Mouse (Mus musculus): ENCODE results near the gene Shisa5. TPM values are rescaled to one million over a fixed set of nuclear protein-coding genes. Genes with fewer than 3 reads are reported as not detected.

Gene Shisa5
- polyA plus RNA-seq, 1 experiment from 2014 or later: 34.7 TPM

- ATAC-seq (ENCODE audit: insufficient read depth, low FRiP score, low TSS enrichment): no peak
- no peak overlapping the region for H3K4me3 ChIP-seq (ENCODE audit: low read depth, low read length)
- WGBS: 28% methylated on average over 5 of the region's 5 CpGs
- no peaks in the 10 kb centered on the region for H3K9me3 ChIP-seq (ENCODE audit: control insufficient read depth, low read length)
- peaks cover 2% of the 10 kb centered on the region; the same call in 1 of the 2 replicates for H3K36me3 ChIP-seq (ENCODE audit: control insufficient read depth, insufficient read depth, low read length)
- H3K9ac ChIP-seq (ENCODE audit: low read length): 0 out of 2 replicates have a peak overlapping the region, but pooled peaks have one; percentile 14
- no peak overlapping the region for H3K27ac ChIP-seq (ENCODE audit: low read depth, low read length)
- no peak overlapping the region for H3K4me2 ChIP-seq (ENCODE audit: low read depth)
- H3K27me3 ChIP-seq (ENCODE audit: control insufficient read depth, insufficient read depth, low read length): no peaks in the 10 kb centered on the region
- peak; percentile 18 for DNase-seq (ENCODE audit: low spot score)
- H3K4me1 ChIP-seq (ENCODE audit: control insufficient read depth, insufficient read depth, low read length): peaks cover 2% of the 10 kb centered on the region; the same call in 1 of the 2 replicates
Observed at GRCm38 (mm10) chr9:109087987-109088386, 49.6 kb downstream of the Shisa5 start.

- Histone ChIP-seq H3K9ac (ENCODE audit: low read length) (no peak overlapping the region), H3K36me3 (ENCODE audit: control insufficient read depth, insufficient read depth, low read length) (peaks cover 2% of the 10 kb centered on the region; the same call in 1 of the 2 replicates), H3K27ac (ENCODE audit: low read depth, low read length) (no peak overlapping the region), H3K27me3 (ENCODE audit: control insufficient read depth, insufficient read depth, low read length) (no peaks in the 10 kb centered on the region), H3K4me3 (ENCODE audit: low read depth, low read length) (no peak overlapping the region), H3K4me1 (ENCODE audit: control insufficient read depth, insufficient read depth, low read length) (peaks cover 10% of the 10 kb centered on the region), H3K4me2 (ENCODE audit: low read depth) (no peak overlapping the region), H3K9me3 (ENCODE audit: control insufficient read depth, low read length) (no peaks in the 10 kb centered on the region)
- DNase-seq (ENCODE audit: low spot score) (no peak), ATAC-seq (ENCODE audit: insufficient read depth, low FRiP score, low TSS enrichment) (no peak)
- 83% methylated on average over 15 of the region's 15 CpGs for WGBS
Observed at GRCm38 (mm10) chr9:109090446-109090845, 52.1 kb downstream of the Shisa5 start.

GRCm38 (mm10) chr9:109091802-109092201, 53.4 kb downstream of the Shisa5 start:
- Histone ChIP-seq H3K27ac (ENCODE audit: low read depth, low read length) (no peak overlapping the region), H3K27me3 (ENCODE audit: control insufficient read depth, insufficient read depth, low read length) (no peaks in the 10 kb centered on the region), H3K4me1 (ENCODE audit: control insufficient read depth, insufficient read depth, low read length) (peaks cover 12% of the 10 kb centered on the region), H3K9me3 (ENCODE audit: control insufficient read depth, low read length) (no peaks in the 10 kb centered on the region), H3K9ac (ENCODE audit: low read length) (no peak overlapping the region), H3K36me3 (ENCODE audit: control insufficient read depth, insufficient read depth, low read length) (peaks cover 2% of the 10 kb centered on the region; the same call in 1 of the 2 replicates), H3K4me2 (ENCODE audit: low read depth) (no peak overlapping the region), H3K4me3 (ENCODE audit: low read depth, low read length) (no peak overlapping the region)
- 94% methylated on average over 8 of the region's 8 CpGs for WGBS
- ATAC-seq (ENCODE audit: insufficient read depth, low FRiP score, low TSS enrichment) (no peak), DNase-seq (ENCODE audit: low spot score) (no peak)

- WGBS: 41% methylated on average over 6 of the region's 6 CpGs
- peaks cover 2% of the 10 kb centered on the region; the same call in 1 of the 2 replicates for H3K36me3 ChIP-seq (ENCODE audit: control insufficient read depth, insufficient read depth, low read length)
- ATAC-seq (ENCODE audit: insufficient read depth, low FRiP score, low TSS enrichment): no peak
Observed at GRCm38 (mm10) chr9:109092799-109093198, 54.4 kb downstream of the Shisa5 start.

GRCm38 (mm10) chr9:109093786-109094552, 55.6 kb downstream of the Shisa5 start:
- no peaks in the 10 kb centered on the region for H3K27me3 ChIP-seq (ENCODE audit: control insufficient read depth, insufficient read depth, low read length)
- H3K36me3 ChIP-seq (ENCODE audit: control insufficient read depth, insufficient read depth, low read length): peaks cover 2% of the 10 kb centered on the region; the same call in 1 of the 2 replicates
- peak overlapping the region; percentile 92 for H3K4me2 ChIP-seq (ENCODE audit: low read depth)
- peak overlapping the region; percentile 96 for H3K9ac ChIP-seq (ENCODE audit: low read length)
- peak overlapping the region; percentile 100 for H3K27ac ChIP-seq (ENCODE audit: low read depth, low read length)
- H3K9me3 ChIP-seq (ENCODE audit: control insufficient read depth, low read length): no peaks in the 10 kb centered on the region
- DNase-seq (ENCODE audit: low spot score) (no peak), ATAC-seq (ENCODE audit: insufficient read depth, low FRiP score, low TSS enrichment) (no peak)
- H3K4me1 ChIP-seq (ENCODE audit: control insufficient read depth, insufficient read depth, low read length): peaks cover 30% of the 10 kb centered on the region
- WGBS: 18% methylated on average over 11 of the region's 11 CpGs
- peak overlapping the region; percentile 71; the same call in 1 of the 2 replicates for H3K4me3 ChIP-seq (ENCODE audit: low read depth, low read length)

More at GRCm38 (mm10) chr9:109092799-109093198, 54.4 kb downstream of the Shisa5 start:
- H3K9ac ChIP-seq (ENCODE audit: low read length): no peak overlapping the region
- H3K27ac ChIP-seq (ENCODE audit: low read depth, low read length): no peak overlapping the region
- no peak overlapping the region for H3K4me3 ChIP-seq (ENCODE audit: low read depth, low read length)
- no peak overlapping the region for H3K4me2 ChIP-seq (ENCODE audit: low read depth)
- peaks cover 22% of the 10 kb centered on the region for H3K4me1 ChIP-seq (ENCODE audit: control insufficient read depth, insufficient read depth, low read length)
- H3K27me3 ChIP-seq (ENCODE audit: control insufficient read depth, insufficient read depth, low read length): no peaks in the 10 kb centered on the region
- no peaks in the 10 kb centered on the region for H3K9me3 ChIP-seq (ENCODE audit: control insufficient read depth, low read length)
- no peak for DNase-seq (ENCODE audit: low spot score)

- Histone ChIP-seq H3K4me1 (ENCODE audit: control insufficient read depth, insufficient read depth, low read length) (peaks cover 34% of the 10 kb centered on the region), H3K4me3 (ENCODE audit: low read depth, low read length) (peak overlapping the region; percentile 71), H3K9ac (ENCODE audit: low read length) (peak overlapping the region; percentile 96), H3K4me2 (ENCODE audit: low read depth) (peak overlapping the region; percentile 92), H3K27me3 (ENCODE audit: control insufficient read depth, insufficient read depth, low read length) (no peaks in the 10 kb centered on the region), H3K36me3 (ENCODE audit: control insufficient read depth, insufficient read depth, low read length) (peaks cover 2% of the 10 kb centered on the region; the same call in 1 of the 2 replicates), H3K9me3 (ENCODE audit: control insufficient read depth, low read length) (no peaks in the 10 kb centered on the region), H3K27ac (ENCODE audit: low read depth, low read length) (peak overlapping the region; percentile 100)
- no peak for ATAC-seq (ENCODE audit: insufficient read depth, low FRiP score, low TSS enrichment)
- under 1% methylated on average over 21 of the region's 21 CpGs for WGBS
- peak; percentile 53 for DNase-seq (ENCODE audit: low spot score)
Observed at GRCm38 (mm10) chr9:109094553-109095136, 56.3 kb downstream of the Shisa5 start.

GRCm38 (mm10) chr9:109095137-109095982, 57.0 kb downstream of the Shisa5 start, which contains the start of gene Plxnb1:
Plxnb1 (plus strand) TSS chr9:109095389.
- peak; percentile 77 for ATAC-seq (ENCODE audit: insufficient read depth, low FRiP score, low TSS enrichment)
- peaks cover 5% of the 10 kb centered on the region for H3K36me3 ChIP-seq (ENCODE audit: control insufficient read depth, insufficient read depth, low read length)

GRCm38 (mm10) chr9:109096251-109096661, 57.9 kb downstream of the Shisa5 start:
- Histone ChIP-seq H3K4me1 (ENCODE audit: control insufficient read depth, insufficient read depth, low read length) (peaks cover 34% of the 10 kb centered on the region), H3K27me3 (ENCODE audit: control insufficient read depth, insufficient read depth, low read length) (no peaks in the 10 kb centered on the region), H3K9me3 (ENCODE audit: control insufficient read depth, low read length) (no peaks in the 10 kb centered on the region), H3K4me3 (ENCODE audit: low read depth, low read length) (peak overlapping the region; percentile 71), H3K4me2 (ENCODE audit: low read depth) (peak overlapping the region; percentile 92), H3K27ac (ENCODE audit: low read depth, low read length) (peak overlapping the region; percentile 100), H3K36me3 (ENCODE audit: control insufficient read depth, insufficient read depth, low read length) (peaks cover 5% of the 10 kb centered on the region), H3K9ac (ENCODE audit: low read length) (peak overlapping the region; percentile 96)
- peak; percentile 48 for DNase-seq (ENCODE audit: low spot score)
- ATAC-seq (ENCODE audit: insufficient read depth, low FRiP score, low TSS enrichment): no peak
- WGBS: 12% methylated on average over 9 of the region's 9 CpGs

More at GRCm38 (mm10) chr9:109095137-109095982, 57.0 kb downstream of the Shisa5 start, which contains the start of gene Plxnb1:
- peak within 1 kb of the TSS; percentile 92 for H3K4me2 ChIP-seq (ENCODE audit: low read depth)
- peak within 1 kb of the TSS; percentile 100 for H3K27ac ChIP-seq (ENCODE audit: low read depth, low read length)
- peak within 1 kb of the TSS; percentile 71 for H3K4me3 ChIP-seq (ENCODE audit: low read depth, low read length)
- DNase-seq (ENCODE audit: low spot score): peak; percentile 85
- H3K9me3 ChIP-seq (ENCODE audit: control insufficient read depth, low read length): no peaks in the 10 kb centered on the region
- under 1% methylated on average over 85 of the region's 102 CpGs for WGBS
- H3K4me1 ChIP-seq (ENCODE audit: control insufficient read depth, insufficient read depth, low read length): peaks cover 34% of the 10 kb centered on the region
- H3K27me3 ChIP-seq (ENCODE audit: control insufficient read depth, insufficient read depth, low read length): no peaks in the 10 kb centered on the region
- H3K9ac ChIP-seq (ENCODE audit: low read length): peak within 1 kb of the TSS; percentile 96

Data from neural tube, embryonic 11.5 days (tissue).